Mouse (Mus musculus) olfactory bulb, adult 2 months (tissue): ENCODE results near the gene Mbd5.

ENCODE experiments used
- CTCF ChIP-seq: fragments of 200-500 bp; IDR thresholded peaks from 2 replicates; pipeline ENCODE4 v1.5.1; 2012; ENCODE audit warnings: low read depth, mild to moderate bottlenecking, low read length, moderate library complexity; ENCODE audit not compliant: insufficient read depth
- POLR2A ChIP-seq: fragments of 200-500 bp; IDR thresholded peaks from 2 replicates; pipeline ENCODE4 v1.6.1; 2012; ENCODE audit warnings: mild to moderate bottlenecking, low read depth, low read length, moderate library complexity; ENCODE audit not compliant: insufficient read depth

GRCm38 (mm10) chr2:49366878-49367545, 417.7 kb downstream of the Mbd5 start:
- no peak for TF ChIP-seq CTCF
- no peak for TF ChIP-seq POLR2A
